Mouse (Mus musculus) left cerebral cortex, postnatal 36 days (tissue): ENCODE data around the gene Fabp3. TPM values are rescaled to one million over a fixed set of nuclear protein-coding genes. Genes with fewer than 3 reads are reported as not detected.
A peak's percentile ranks its signal among the peaks of the same experiment; 100 is the strongest.

Source experiments
- DNase-seq, 2 experiments: peaks; one replicate each; pipeline ENCODE4 v3.0.0; 2021 to 2022; ENCODE audit warnings: low spot score in 2 of 2, mixed read lengths in 1 of 2
- intact Hi-C: fragments of 180-260 bp; cut with DNase I; formaldehyde crosslinking; loops from one replicate; pipeline ENCODE4 v1.15.1; 2025
- total RNA-seq, 2 experiments: library from RNA; stranded (reverse); gene quantifications; 2 replicates each; pipeline ENCODE4 v1.2.3; 2021

The Fabp3 gene
- total RNA-seq, 2 experiments from 2014 or later: 141 to 166 TPM

- DNase-seq: no peak
- intact Hi-C loops: no loop called here
Measured at GRCm38 (mm10) chr4:130321640-130322039, 13.2 kb downstream of the Fabp3 start.

DNA sequence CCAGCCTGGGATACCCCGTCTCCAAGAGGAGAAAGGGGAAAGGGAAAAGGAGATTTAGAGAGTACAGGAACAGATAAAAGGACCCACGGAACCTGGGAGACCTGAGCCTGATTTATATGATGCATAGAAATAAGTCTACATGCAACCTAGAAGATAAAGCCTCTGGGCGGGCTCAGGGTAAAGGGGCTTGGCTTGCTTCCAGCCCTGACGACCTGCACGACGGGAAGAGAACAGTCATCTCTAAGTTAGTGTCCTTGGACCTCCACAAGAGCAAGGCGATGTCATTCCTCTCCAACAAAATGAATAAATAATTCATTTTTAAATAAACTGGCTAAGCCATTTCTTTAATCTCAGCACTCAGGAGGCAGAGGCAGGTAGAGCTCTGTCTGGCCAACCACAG, 14.2 kb downstream of the Fabp3 start:
- intact Hi-C loops: no loop called here

DNA sequence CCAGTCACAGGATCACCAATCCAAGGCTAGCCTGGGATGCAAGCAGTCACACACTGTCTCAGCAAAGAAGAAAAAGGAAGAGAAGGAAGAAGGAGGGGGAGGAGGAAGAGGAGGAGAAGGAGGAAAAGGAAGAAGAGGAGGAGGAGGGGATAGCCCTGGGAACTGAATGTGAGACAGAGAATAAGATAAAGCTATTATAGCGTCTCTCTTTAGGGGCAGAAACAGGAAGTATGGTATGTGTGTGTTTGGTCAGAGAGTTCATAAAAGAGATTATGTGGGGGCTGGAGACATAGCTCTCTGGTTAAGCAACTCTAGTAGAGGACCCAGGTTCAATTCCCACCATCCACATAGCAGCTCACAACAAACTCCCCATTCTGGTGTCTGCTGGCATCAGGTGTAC, 14.8 kb downstream of the Fabp3 start:
- DNase-seq: no peak
- intact Hi-C loops: no loop called here

More for the DNA sequence above, 14.2 kb downstream of the Fabp3 start:
- DNase-seq: no peak

GRCm38 (mm10) chr4:130323607-130324006, 15.2 kb downstream of the Fabp3 start:
- intact Hi-C loops: no loop called here
- DNase-seq: no peak

GRCm38 (mm10) chr4:130325446-130325845, 17.1 kb downstream of the Fabp3 start:
- DNase-seq: no peak
- intact Hi-C loops: no loop called here

- intact Hi-C loops: no loop called here
- no peak for DNase-seq
Measured at GRCm38 (mm10) chr4:130327366-130327765, 19.0 kb downstream of the Fabp3 start.

DNA sequence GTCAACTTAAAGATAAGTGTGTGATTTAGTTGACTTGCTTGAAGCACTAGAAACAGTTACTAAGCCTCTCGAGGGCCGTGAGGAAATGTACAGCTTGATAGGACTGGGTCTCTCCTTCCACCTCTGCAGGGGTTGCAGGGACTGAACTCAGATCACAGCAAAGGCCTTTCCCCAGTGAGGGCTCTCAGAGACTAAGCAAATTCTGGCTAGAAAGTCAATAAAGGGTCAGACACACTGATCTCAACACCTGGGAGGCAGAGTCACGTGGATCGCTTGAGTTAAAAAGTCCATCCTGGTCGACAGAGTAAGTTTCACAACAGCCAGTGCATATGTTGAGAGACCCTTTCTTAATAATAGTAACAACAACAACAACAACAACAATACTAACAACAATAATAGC, 27.5 kb downstream of the Fabp3 start:
- intact Hi-C loops: no loop called here
- no peak for DNase-seq

- intact Hi-C loops: loop anchor here (1.0 kb wide), 1 partner anchor 190 kb away; no protein-coding TSS in a partner anchor
- DNase-seq: no peak
Measured at GRCm38 (mm10) chr4:130341691-130342090, 33.3 kb downstream of the Fabp3 start.

DNA sequence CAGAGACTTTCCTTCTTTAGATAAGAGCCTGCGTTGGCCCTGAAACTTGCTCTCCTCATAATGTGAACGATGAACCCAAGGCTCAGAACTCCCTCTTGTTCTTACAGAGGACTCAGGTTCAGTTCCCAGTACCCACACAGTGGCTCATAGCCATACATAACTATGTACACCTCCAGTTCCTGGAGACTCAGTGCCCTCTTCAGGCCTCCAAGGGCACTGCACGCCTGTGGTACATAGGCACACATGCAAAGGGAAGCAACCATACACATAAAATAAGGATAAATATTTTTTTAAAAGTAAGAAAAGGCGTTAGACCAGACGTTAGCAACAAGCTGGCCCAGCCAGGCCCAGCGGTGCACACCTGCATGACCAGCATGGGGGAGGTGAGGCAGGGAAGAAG, 41.3 kb downstream of the Fabp3 start:
- no peak for DNase-seq
- intact Hi-C loops: no loop called here

GRCm38 (mm10) chr4:130350690-130351422, 42.5 kb downstream of the Fabp3 start:
- intact Hi-C loops: no loop called here
- DNase-seq: no peak

DNA sequence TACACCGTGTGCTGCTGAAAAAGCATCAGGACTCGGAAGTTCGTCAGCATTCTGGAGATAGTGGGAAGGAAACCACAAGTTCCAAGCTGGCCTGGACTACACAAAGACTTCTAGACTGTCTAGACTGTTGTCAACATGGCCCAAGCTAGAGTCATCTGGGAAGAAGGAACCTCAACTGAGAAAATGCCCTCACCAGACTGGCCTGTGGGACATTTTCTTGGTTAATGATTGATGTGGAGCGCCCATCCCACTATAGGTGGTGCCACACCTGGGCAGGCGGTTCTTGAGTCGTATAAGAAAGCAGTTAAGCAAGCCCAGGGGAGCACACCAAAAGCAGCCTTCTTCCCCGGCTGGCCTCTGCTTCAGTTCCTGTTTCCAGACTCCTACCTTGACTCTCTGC, 44.2 kb downstream of the Fabp3 start:
- intact Hi-C loops: no loop called here

DNA sequence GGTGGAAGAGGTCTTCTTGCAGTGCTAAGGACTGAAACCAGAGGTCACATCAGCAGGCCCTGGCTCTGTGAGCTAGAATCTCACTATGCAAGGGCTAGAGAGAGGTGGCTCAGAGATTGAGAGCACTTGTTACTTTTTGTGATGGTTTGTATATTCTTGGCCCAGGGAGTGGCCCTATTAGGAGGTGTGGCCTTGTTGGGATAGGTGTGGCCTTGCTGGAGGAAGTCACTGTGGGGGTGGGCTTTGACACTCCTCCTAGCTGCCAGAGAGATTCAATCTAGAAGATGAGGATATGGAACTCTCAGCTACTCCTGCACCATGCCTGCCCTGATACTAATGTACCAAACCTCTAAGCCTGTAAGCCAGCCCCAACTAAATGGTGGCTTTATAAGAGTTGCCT, 49.6 kb downstream of the Fabp3 start:
- intact Hi-C loops: no loop called here

More for the DNA sequence above, 44.2 kb downstream of the Fabp3 start:
- DNase-seq: no peak

DNA sequence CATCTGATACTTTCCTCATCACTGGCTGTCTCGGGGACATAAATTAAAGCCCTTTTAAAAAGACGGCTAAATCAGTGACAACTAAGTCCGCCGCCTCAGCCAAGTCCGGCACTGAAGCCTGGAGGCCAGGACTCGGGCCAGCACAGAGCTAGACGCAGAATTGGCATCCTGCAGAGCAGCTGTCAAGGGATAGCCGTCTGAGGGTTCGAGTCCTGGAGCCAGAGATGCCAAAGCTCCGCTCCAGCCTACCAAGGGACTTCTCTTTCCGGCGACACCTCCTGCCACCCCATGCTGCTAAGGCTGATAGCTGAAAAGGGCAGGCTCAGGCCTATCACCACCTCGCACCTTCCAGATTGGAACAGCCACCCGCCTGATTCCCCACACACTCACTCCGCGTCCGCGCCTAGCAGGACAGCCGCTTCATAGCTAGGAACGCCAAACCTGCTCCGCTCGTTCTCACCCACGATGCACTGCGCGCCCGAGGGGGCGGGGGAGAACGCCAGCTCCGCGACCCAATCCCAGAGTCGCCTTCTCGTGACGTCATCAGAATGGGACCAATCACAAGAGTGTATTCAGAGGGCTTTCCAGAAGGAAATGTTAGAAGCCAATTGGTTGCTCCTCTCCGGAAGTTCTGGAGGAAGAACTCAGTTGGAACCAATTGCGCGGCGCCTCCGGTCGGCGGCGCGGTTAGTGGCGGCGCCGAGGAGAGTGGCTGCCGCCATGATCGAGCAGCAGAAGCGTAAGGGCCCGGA, 51.3 kb downstream of the Fabp3 start, which contains the start of the genes Zcchc17 and Snrnp40:
Gene Zcchc17 (minus strand): TSS at position 458 of the 752 bp plus-strand sequence.
Gene Snrnp40 (plus strand): TSS at position 647 of the 752 bp plus-strand sequence.
- intact Hi-C loops: no loop called here
- peak; percentile 98 to 99 for DNase-seq

More for the DNA sequence above, 49.6 kb downstream of the Fabp3 start:
- DNase-seq: no peak

- DNase-seq: no peak
- intact Hi-C loops: no loop called here
Measured at GRCm38 (mm10) chr4:130360238-130360590, 51.8 kb downstream of the Fabp3 start.

Other genes starting within 250 kb of the Fabp3 start
- gene Pef1, start 206.0 kb upstream of the Fabp3 start, total RNA-seq: 10 to 100 TPM; 66.4 to 74.5 TPM
- gene Hcrtr1, start 169.2 kb upstream of the Fabp3 start, total RNA-seq: 1 to 10 TPM; 2.0 to 2.4 TPM
- 10 to 100 TPM in 1 of 2 experiments, 1 to 10 TPM in 1; 8.0 to 13.4 TPM for gene Tinagl1, start 133.5 kb upstream of the Fabp3 start, total RNA-seq
- gene Gm853, start 86.2 kb upstream of the Fabp3 start, total RNA-seq: not detected
- gene Serinc2, start 29.4 kb upstream of the Fabp3 start, total RNA-seq: 1 to 10 TPM; 5.7 to 7.1 TPM
- gene Gm10570, start 79 bp downstream of the Fabp3 start, total RNA-seq: 1 to 10 TPM; 1.4 to 1.8 TPM
- gene Zcchc17, start 51.3 kb downstream of the Fabp3 start, total RNA-seq: 10 to 100 TPM; 62.3 to 67.8 TPM
- gene Snrnp40, start 51.5 kb downstream of the Fabp3 start, total RNA-seq: 10 to 100 TPM; 22.9 to 25.5 TPM